Mouse (Mus musculus) embryonic fibroblast, embryonic 13.5 days (primary cell): ENCODE results near the gene Cdpf1.

Experiments used
- CTCF ChIP-seq: IDR thresholded peaks from 2 replicates; pipeline ENCODE4 v1.5.1; 2011; ENCODE audit warnings: mild to moderate bottlenecking, control low read depth, low read length, moderate library complexity, borderline replicate concordance; ENCODE audit not compliant: insufficient read depth
- POLR2A ChIP-seq: IDR thresholded peaks from 2 replicates; pipeline ENCODE4 v1.6.1; 2011; ENCODE audit warnings: low read depth, mild to moderate bottlenecking, control low read depth, low read length, moderate library complexity

GRCm38 (mm10) chr15:85808434-85808833, 3.1 kb downstream of the Cdpf1 start:
- TF ChIP-seq CTCF (no peak), POLR2A (no peak)
